Mouse (Mus musculus) midbrain, embryonic 11.5 days (tissue): ENCODE data around the gene Cdc42bpg. TPM values are rescaled to one million over a fixed set of nuclear protein-coding genes. Genes with fewer than 3 reads are reported as not detected.
"Not testable (repeated sequence)": the region's sequence is repeated elsewhere in the genome, so short reads cannot be mapped to it uniquely, and the experiment has no call there.

Experiments used
- ATAC-seq: fragments of 200-750 bp; cut with Nextera tagmentation; 2 replicates; pipeline ENCODE4 v1.8.0; 2017; ENCODE audit warnings: moderate TSS enrichment, moderate library complexity; ENCODE audit not compliant: low FRiP score
- DNase-seq: peaks from one replicate; pipeline ENCODE4 v3.0.0; 2015; ENCODE audit warnings: low spot score; ENCODE audit errors: missing footprints
- H3K27ac ChIP-seq: fragments of 300-500 bp; sonication (generic); 2 replicates; pipeline ENCODE4 v1.5.1; 2014; ENCODE audit warnings: low read depth, low read length
- H3K27me3 ChIP-seq: fragments of 300-500 bp; sonication (generic); 2 replicates; pipeline ENCODE4 v1.6.1; 2014; ENCODE audit warnings: mild to moderate bottlenecking, low read length, moderate library complexity, mixed read lengths; ENCODE audit not compliant: control insufficient read depth, insufficient read depth
- H3K36me3 ChIP-seq: fragments of 300-500 bp; sonication (generic); 2 replicates; pipeline ENCODE4 v1.6.1; 2014; ENCODE audit warnings: mild to moderate bottlenecking, low read length, moderate library complexity, mixed read lengths; ENCODE audit not compliant: control insufficient read depth, insufficient read depth
- H3K4me1 ChIP-seq: fragments of 300-500 bp; sonication (generic); 2 replicates; pipeline ENCODE4 v1.6.1; 2014; ENCODE audit warnings: low read length; ENCODE audit not compliant: control insufficient read depth, insufficient read depth
- H3K4me2 ChIP-seq: fragments of 300-500 bp; sonication (generic); 2 replicates; pipeline ENCODE4 v1.6.1; 2014; ENCODE audit warnings: mild to moderate bottlenecking, moderate library complexity
- H3K4me3 ChIP-seq: fragments of 300-500 bp; sonication (generic); 2 replicates; pipeline ENCODE4 v1.5.1; 2014; ENCODE audit warnings: low read depth, low read length
- H3K9ac ChIP-seq: fragments of 300-500 bp; sonication (generic); 2 replicates; pipeline ENCODE4 v1.6.1; 2014; ENCODE audit warnings: low read length
- H3K9me3 ChIP-seq: fragments of 300-500 bp; sonication (generic); 2 replicates; pipeline ENCODE4 v1.6.1; 2016; ENCODE audit warnings: low read length; ENCODE audit not compliant: control insufficient read depth
- WGBS: fragments of 180-500 bp; shearing (Covaris S2); extraction: QIAGEN DNeasy Blood & Tissue Kit; methylation state at CpG from one replicate; pipeline ENCODE4 v1.1.7; 2014; 5-methylcytosine and 5-hydroxymethylcytosine counted together
- polyA plus RNA-seq: library from polyadenylated mRNA; unstranded; fragments of >200 nt; fragmentation: Nextera tagmentation; extraction: Ambion mirVana; gene quantifications from 2 replicates; pipeline ENCODE4 v1.2.1, GENCODE M21; 2014

Cdc42bpg gene
- polyA plus RNA-seq, 1 experiment from 2014 or later: 0.42 TPM

- H3K27me3 ChIP-seq, H3K4me2 ChIP-seq, H3K9ac ChIP-seq, H3K36me3 ChIP-seq, H3K9me3 ChIP-seq, H3K4me1 ChIP-seq, H3K4me3 ChIP-seq, ATAC-seq, DNase-seq, H3K27ac ChIP-seq: not testable (repeated sequence)
- whole genome bisulfite sequencing: 94% methylated on average over 5 of the region's 6 CpGs
Measured at GRCm38 (mm10) chr19:6290720-6291116, 15.5 kb upstream of the Cdc42bpg start.

GRCm38 (mm10) chr19:6291117-6291781 lies 15.0 kb upstream of the Cdc42bpg start:
- H3K27me3 ChIP-seq: no peaks in the 10 kb centered on the region
- peaks cover 7% of the 10 kb centered on the region; the same call in 1 of the 2 replicates for H3K36me3 ChIP-seq
- no peak overlapping the region for H3K4me3 ChIP-seq
- WGBS: 72% methylated on average over 10 of the region's 10 CpGs
- H3K4me2 ChIP-seq: no peak overlapping the region
- H3K9ac ChIP-seq: no peak overlapping the region
- H3K27ac ChIP-seq: no peak overlapping the region; the same call in 1 of the 2 replicates
- H3K4me1 ChIP-seq: no peaks in the 10 kb centered on the region
- ATAC-seq (no peak), DNase-seq (no peak)
- no peaks in the 10 kb centered on the region for H3K9me3 ChIP-seq

GRCm38 (mm10) chr19:6292262-6292661 lies 14.0 kb upstream of the Cdc42bpg start:
- Histone ChIP-seq H3K27me3 (no peaks in the 10 kb centered on the region), H3K9ac (no peak overlapping the region), H3K36me3 (peaks cover 5% of the 10 kb centered on the region; the same call in 1 of the 2 replicates), H3K4me3 (no peak overlapping the region), H3K27ac (no peak overlapping the region), H3K9me3 (no peaks in the 10 kb centered on the region), H3K4me1 (no peaks in the 10 kb centered on the region), H3K4me2 (no peak overlapping the region)
- DNase-seq (no peak), ATAC-seq (no peak)
- 88% methylated on average over 5 of the region's 5 CpGs for WGBS

- Histone ChIP-seq H3K27ac (no peak overlapping the region), H3K4me1 (no peaks in the 10 kb centered on the region), H3K4me2 (no peak overlapping the region), H3K27me3 (no peaks in the 10 kb centered on the region), H3K9ac (no peak overlapping the region), H3K9me3 (no peaks in the 10 kb centered on the region), H3K36me3 (peaks cover 20% of the 10 kb centered on the region), H3K4me3 (no peak overlapping the region)
- WGBS: 94% methylated on average over 17 of the region's 17 CpGs
- DNase-seq: no peak
- no peak for ATAC-seq
Measured at GRCm38 (mm10) chr19:6294301-6294700, 12.0 kb upstream of the Cdc42bpg start.

- Histone ChIP-seq H3K4me1 (0 out of 2 replicates have a peak, but pooled peaks cover 2% of the 10 kb centered on the region), H3K9me3 (no peaks in the 10 kb centered on the region), H3K4me2 (no peak overlapping the region), H3K4me3 (no peak overlapping the region), H3K27ac (no peak overlapping the region), H3K9ac (no peak overlapping the region), H3K27me3 (no peaks in the 10 kb centered on the region), H3K36me3 (peaks cover 17% of the 10 kb centered on the region)
- WGBS: 94% methylated on average over 5 of the region's 5 CpGs
- DNase-seq (no peak), ATAC-seq (no peak)
Measured at GRCm38 (mm10) chr19:6296551-6297210, 9.6 kb upstream of the Cdc42bpg start.

- Histone ChIP-seq H3K9me3 (no peaks in the 10 kb centered on the region), H3K27ac (no peak overlapping the region), H3K4me1 (0 out of 2 replicates have a peak, but pooled peaks cover 2% of the 10 kb centered on the region), H3K4me3 (no peak overlapping the region), H3K9ac (no peak overlapping the region), H3K4me2 (no peak overlapping the region), H3K36me3 (peaks cover 17% of the 10 kb centered on the region), H3K27me3 (no peaks in the 10 kb centered on the region)
- DNase-seq (no peak), ATAC-seq (no peak)
- 91% methylated on average over 9 of the region's 9 CpGs for WGBS
Measured at GRCm38 (mm10) chr19:6297641-6298040, 8.6 kb upstream of the Cdc42bpg start.

- H3K4me3 ChIP-seq: no peak overlapping the region
- H3K4me2 ChIP-seq: no peak overlapping the region
- DNase-seq (no peak), ATAC-seq (no peak)
- H3K36me3 ChIP-seq: peaks cover 17% of the 10 kb centered on the region
- H3K27ac ChIP-seq: no peak overlapping the region
- WGBS: 81% methylated on average over 4 of the region's 4 CpGs
- H3K4me1 ChIP-seq: 0 out of 2 replicates have a peak, but pooled peaks cover 2% of the 10 kb centered on the region
- H3K9me3 ChIP-seq: no peaks in the 10 kb centered on the region
- no peaks in the 10 kb centered on the region for H3K27me3 ChIP-seq
- no peak overlapping the region for H3K9ac ChIP-seq
Measured at GRCm38 (mm10) chr19:6299003-6299402, 7.3 kb upstream of the Cdc42bpg start.

GRCm38 (mm10) chr19:6299450-6300267 lies 6.6 kb upstream of the Cdc42bpg start:
- ATAC-seq (no peak), DNase-seq (no peak)
- Histone ChIP-seq H3K4me1 (0 out of 2 replicates have a peak, but pooled peaks cover 2% of the 10 kb centered on the region), H3K27me3 (no peaks in the 10 kb centered on the region), H3K4me3 (no peak overlapping the region), H3K4me2 (no peak overlapping the region), H3K9ac (no peak overlapping the region), H3K9me3 (no peaks in the 10 kb centered on the region), H3K36me3 (peaks cover 17% of the 10 kb centered on the region), H3K27ac (no peak overlapping the region)
- 89% methylated on average over 7 of the region's 7 CpGs for WGBS
